Mouse (Mus musculus): ENCODE data around the gene Dars2.

Gene Dars2

GRCm38 (mm10) chr1:161070352-161071271 is at the start of gene Dars2, which contains the start of gene Cenpl:
Gene Dars2, minus strand, starts transcription at chr1:161070658.
Gene Cenpl, plus strand, starts transcription at chr1:161070713.
- peak; percentile 96 for DNase-seq

- no peak for DNase-seq
Measured at GRCm38 (mm10) chr1:161114591-161114990, 44.1 kb upstream of the Dars2 start.

- no peak for DNase-seq
Measured at GRCm38 (mm10) chr1:161109216-161109615, 38.8 kb upstream of the Dars2 start.

- DNase-seq, result no peak
Measured at GRCm38 (mm10) chr1:161103842-161104241, 33.4 kb upstream of the Dars2 start.

GRCm38 (mm10) chr1:161099721-161100405 is 29.4 kb upstream of the Dars2 start:
- DNase-seq, result no peak

GRCm38 (mm10) chr1:161077243-161077642 is 6.8 kb upstream of the Dars2 start:
- DNase-seq, result no peak

GRCm38 (mm10) chr1:161076238-161076637 is 5.8 kb upstream of the Dars2 start:
- no peak for DNase-seq

- DNase-seq, result peak; percentile 1
Measured at GRCm38 (mm10) chr1:161071272-161071620, 788 bp upstream of the Dars2 start.

- no peak for DNase-seq
Measured at GRCm38 (mm10) chr1:161063351-161063750, 7.1 kb downstream of the Dars2 start.

- DNase-seq, result no peak
Measured at GRCm38 (mm10) chr1:161057164-161057563, 13.3 kb downstream of the Dars2 start.

GRCm38 (mm10) chr1:161046972-161047371 is 23.5 kb downstream of the Dars2 start:
- DNase-seq, result no peak

GRCm38 (mm10) chr1:161041261-161042020 is 29.0 kb downstream of the Dars2 start:
- DNase-seq, result no peak

GRCm38 (mm10) chr1:161040855-161041254 is 29.6 kb downstream of the Dars2 start:
- no peak for DNase-seq

GRCm38 (mm10) chr1:161040426-161040770 is 30.1 kb downstream of the Dars2 start:
- DNase-seq, result no peak

GRCm38 (mm10) chr1:161039741-161040425 is 30.6 kb downstream of the Dars2 start:
- no peak for DNase-seq

GRCm38 (mm10) chr1:161038968-161039721 is 31.3 kb downstream of the Dars2 start:
- no peak for DNase-seq

GRCm38 (mm10) chr1:161038004-161038403 is 32.5 kb downstream of the Dars2 start:
- DNase-seq, result no peak

- no peak for DNase-seq
Measured at GRCm38 (mm10) chr1:161037599-161037998, 32.9 kb downstream of the Dars2 start.

- DNase-seq, result no peak
Measured at GRCm38 (mm10) chr1:161037026-161037425, 33.4 kb downstream of the Dars2 start.

- no peak for DNase-seq
Measured at GRCm38 (mm10) chr1:161036411-161036841, 34.0 kb downstream of the Dars2 start.

- DNase-seq, result no peak
Measured at GRCm38 (mm10) chr1:161035786-161036404, 34.6 kb downstream of the Dars2 start.

Data from lung, postnatal 14 days (tissue).